Mouse (Mus musculus) kidney, adult 11 months (tissue): ENCODE measurements around the gene Dnajc7.
A peak's percentile ranks its signal among the peaks of the same experiment; 100 is the strongest.
"Not testable (repeated sequence)": the region's sequence is repeated elsewhere in the genome, so short reads cannot be mapped to it uniquely, and the experiment has no call there.

Source experiments
- DNase-seq: peaks from one replicate; pipeline ENCODE4 v3.0.0; 2022

Dnajc7 gene

GRCm38 (mm10) chr11:100619982-100620381 is at the start of gene Dnajc7:
Dnajc7 (minus strand) TSS chr11:100620168.
- DNase-seq, result no peak

DNA sequence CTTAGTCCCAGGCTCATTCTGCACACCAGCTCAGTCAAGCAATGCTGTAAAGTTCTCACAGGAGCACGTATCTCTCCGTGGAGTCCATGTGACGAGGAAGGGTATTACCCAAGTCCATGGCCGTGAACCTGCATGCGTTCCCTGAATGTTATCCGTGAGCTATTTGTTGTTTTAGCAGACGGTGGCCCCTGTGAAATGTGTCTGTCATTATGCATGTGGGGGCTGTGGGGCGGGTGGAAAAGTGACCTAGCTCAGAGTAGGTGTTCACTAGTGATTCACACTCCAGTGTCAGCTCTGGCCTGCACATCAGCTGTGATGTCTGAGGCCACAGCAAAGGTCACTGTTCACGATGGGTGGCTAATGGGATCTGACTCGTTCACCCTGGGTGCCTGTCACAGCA is 39.8 kb upstream of the Dnajc7 start:
- no peak for DNase-seq

DNA sequence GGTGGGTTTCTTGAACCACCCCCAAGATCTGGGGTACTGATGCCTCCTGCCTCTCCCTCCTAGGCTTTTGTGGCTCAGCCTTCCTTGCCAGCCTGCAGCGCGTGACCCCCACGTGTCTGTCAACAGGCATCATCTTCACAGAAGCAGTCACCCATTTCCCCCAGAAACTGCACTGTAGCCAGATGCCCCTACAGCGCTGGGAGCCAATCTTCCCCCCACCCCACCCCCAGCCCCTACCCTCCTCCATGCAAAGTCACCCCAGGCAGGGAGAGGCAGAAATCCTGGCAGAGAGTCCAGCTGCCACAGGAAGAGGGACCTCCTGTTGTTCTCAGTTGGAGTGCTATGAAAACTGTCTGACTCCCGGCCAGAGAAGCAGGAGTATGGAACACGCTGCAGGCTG is 36.5 kb upstream of the Dnajc7 start:
- no peak for DNase-seq

- DNase-seq, result not testable (repeated sequence)
These were observed 35.6 kb upstream of the Dnajc7 start for GRCm38 (mm10) chr11:100655589-100655988.

GRCm38 (mm10) chr11:100651748-100652147 is 31.8 kb upstream of the Dnajc7 start:
- DNase-seq, result no peak

DNA sequence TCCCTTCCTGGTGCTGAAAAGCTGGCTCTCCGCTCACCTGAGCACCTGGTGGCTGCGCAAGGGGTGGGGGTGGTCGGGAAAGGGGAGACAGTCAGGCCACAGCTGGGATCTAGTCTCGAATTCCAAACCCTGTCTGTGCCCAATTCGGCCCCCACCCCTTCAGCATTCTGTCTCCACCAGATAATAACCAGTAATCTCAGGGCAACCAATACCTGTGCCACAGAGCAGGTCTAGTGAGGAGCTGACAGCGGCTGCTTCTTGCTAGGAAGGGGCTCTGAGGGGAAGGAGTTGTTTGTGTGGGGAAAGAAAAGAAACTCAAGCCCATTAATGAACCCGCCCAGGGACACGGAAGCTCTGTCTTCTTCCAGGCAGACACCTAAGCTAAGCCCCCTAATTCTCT is 31.2 kb upstream of the Dnajc7 start:
- DNase-seq, result no peak

DNA sequence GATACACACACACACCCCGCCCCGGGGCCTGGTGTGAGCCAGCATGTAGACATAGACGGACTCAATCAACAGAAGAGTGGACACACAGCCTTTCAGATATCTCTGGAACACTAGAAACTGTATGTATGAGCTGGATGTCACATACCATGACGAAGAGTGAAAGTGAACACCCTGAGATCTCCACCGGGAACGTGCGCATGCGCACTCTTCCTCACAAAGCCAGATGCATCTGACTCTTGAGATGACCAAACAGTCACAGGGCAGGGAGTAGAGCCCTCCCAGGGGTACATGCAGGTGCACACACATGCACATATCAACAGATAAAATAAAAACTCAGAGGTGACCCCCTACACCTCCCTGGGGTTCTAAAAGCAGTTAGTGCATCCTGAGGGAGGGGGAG is 28.4 kb upstream of the Dnajc7 start:
- no peak for DNase-seq

DNA sequence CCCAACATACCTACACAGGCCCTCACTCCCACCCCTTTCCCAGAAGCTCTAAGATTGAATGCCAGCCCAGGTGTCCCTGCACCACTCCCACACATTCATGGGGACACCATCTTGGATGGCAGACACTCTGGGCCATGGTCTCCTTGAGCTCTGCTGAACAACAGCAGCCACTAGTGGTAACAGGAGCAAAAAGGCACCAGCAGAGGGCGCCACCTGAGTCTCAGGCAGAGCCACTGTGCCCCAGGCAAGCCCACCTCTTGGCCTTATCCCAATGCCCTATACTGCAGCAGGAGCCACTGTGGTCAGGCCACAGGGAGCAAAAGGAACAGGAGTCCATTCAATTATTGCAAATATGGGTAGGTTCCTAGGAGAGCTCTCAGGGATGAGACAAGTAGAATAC is 26.3 kb upstream of the Dnajc7 start:
- DNase-seq, result no peak

- DNase-seq, result no peak
These were observed 23.9 kb upstream of the Dnajc7 start for GRCm38 (mm10) chr11:100643612-100644575.

GRCm38 (mm10) chr11:100640159-100640906 is 20.4 kb upstream of the Dnajc7 start:
- DNase-seq, result no peak

GRCm38 (mm10) chr11:100634530-100634929 is 14.6 kb upstream of the Dnajc7 start:
- DNase-seq, result no peak

GRCm38 (mm10) chr11:100628862-100629352 is 8.9 kb upstream of the Dnajc7 start:
- DNase-seq, result no peak

GRCm38 (mm10) chr11:100628056-100628455 is 8.1 kb upstream of the Dnajc7 start:
- no peak for DNase-seq

GRCm38 (mm10) chr11:100626701-100627195 is 6.8 kb upstream of the Dnajc7 start:
- DNase-seq, result peak; percentile 75

DNA sequence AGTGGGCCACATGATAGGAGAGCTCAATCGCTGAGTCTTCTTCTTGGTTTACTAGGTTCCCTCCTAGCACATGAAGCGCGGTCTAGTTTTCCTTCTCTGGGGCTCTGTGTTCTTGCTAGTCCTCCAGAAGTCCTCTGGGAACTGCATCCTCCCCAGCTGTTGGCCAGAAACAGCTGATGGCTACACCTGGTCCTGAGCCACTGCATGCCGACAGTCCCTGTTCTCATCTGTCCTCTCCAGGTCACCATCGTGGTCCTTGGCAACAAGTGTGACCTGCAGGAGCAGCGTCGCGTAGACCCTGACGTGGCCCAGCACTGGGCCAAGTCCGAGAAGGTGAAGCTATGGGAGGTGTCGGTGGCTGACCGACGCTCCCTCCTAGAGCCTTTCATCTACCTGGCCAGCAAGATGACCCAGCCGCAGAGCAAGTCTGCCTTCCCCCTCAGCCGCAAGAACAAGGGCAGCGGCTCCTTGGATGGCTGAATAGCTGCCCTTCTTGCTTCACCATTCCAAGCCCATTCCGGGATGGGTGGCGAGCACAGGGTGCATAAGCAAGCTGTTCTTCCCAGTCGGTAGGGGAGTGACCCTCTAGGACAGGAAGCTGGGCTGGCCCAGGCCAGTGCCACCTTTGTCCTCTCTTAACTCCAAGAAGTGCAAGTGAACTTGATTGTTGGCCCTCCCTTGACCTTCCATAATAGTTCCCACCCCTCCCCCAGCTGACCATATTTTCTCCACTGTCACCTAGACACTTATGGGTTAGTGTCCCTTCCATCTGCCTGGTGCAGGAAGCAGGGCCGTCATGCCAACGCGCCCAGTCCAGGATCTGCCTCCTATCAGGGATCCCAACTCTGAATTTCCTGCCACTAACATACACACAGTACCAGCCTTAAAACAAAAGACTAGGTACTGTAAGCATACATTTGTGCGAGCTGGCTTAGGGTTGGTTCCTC is 6.1 kb upstream of the Dnajc7 start:
- DNase-seq, result no peak

- DNase-seq, result peak; percentile 52
These were observed 3.9 kb upstream of the Dnajc7 start for GRCm38 (mm10) chr11:100623867-100624266.

DNA sequence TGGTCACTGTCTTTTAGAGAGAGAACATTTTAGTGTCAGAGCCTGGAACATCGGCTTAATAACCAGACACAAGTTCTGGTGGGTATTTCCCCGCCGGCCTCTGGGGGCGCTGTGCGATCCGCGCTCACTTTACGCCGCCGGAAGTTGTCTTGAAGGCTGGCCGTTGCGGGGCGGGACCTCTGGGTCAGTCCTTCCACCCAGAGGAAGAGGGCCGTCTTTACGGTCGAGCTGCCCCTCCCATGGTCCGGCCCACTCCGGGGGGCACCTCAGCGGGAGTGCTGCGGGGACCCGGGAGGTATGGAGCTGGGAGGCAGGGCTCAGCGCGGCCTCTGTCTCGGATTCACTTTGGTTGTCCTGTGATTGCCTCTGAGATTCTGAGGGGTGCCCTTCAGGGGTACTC is 2.7 kb upstream of the Dnajc7 start:
- peak; percentile 94 for DNase-seq

DNA sequence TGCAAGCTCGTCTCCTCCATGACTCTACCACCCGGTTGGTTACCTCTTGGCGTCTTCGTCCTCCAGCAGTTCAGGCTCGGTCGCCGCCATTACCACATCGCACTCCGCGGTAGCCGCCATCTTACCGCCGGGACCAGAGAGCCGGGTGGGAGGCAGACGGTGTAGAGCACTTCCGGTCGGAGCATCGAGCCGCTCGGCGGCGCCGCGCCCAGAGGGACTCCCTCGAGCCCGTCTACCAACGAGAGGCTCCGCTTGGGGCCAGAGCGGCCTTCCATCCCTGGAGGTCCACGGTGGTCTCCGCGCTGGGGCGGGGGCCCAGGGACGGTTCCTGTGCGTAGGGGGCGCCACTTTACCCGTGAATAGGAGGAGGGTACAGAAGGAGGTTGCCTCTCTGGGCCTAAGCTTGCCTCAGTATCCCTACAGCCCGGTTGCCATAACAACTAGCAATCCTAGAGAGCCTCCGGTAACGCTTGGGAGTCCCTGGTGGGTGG is 438 bp downstream of the Dnajc7 start:
- peak; percentile 95 for DNase-seq

DNA sequence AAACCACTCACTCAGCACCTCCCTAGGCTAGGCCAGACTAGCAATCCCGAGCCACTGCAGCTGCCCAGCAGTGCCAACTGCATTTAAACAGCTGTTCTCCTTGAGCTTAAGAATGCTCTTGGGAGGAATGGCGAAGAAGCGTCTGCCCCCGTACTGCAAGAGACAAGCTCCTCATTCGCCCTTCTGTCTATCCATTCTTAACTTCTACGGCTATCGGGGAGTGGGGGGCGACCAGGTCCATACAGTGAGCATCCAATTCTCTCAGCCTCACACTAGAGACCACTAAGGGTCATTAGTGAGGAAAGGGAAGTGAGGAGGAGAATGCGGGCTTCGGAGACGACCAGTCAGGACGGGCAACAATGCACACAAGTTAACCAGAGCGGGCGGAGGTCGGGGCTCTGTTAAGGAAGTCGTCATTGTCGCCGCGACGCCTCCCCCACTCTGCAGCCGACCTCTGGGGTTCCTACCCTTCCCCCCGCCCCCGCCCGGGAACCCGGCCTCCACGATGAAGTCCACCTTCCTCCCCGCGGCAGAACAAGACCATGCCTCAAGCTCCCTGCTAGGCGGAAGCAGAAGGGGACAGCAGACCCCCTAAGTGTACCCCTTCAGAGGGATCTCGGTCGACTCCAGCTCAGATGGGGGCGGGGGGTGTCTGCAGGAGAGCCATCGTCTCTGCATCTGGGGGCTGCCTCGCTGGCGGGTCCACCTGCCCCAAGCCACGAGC is 1.0 kb downstream of the Dnajc7 start, which contains the start of gene Nkiras2:
TSS of gene Nkiras2 (plus strand) at position 484 of the 724 bp plus-strand sequence.
- peak; percentile 46 for DNase-seq

DNA sequence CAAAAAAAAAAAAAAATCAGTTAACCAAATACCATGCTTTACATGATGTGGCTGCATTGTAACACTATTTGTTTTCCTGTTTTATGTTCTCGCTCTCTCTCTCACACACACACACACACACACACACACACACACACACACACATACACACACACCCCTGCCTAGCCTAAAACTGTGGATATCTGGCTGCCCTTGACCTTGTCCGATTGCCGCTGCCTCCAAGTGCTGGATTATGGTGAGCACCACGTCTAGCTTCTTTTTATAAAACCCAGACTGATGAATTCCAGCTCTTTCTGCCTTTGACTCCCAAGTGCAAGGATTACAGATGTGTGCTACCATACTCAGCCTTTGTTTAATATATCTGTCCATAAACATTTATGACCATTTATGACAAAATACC is 2.5 kb downstream of the Dnajc7 start:
- DNase-seq, result no peak

GRCm38 (mm10) chr11:100616836-100617235 is 3.1 kb downstream of the Dnajc7 start:
- not testable (repeated sequence) for DNase-seq
